8 mouse cellular contexts compared by ENCODE assay signal in the genomic region with DNA sequence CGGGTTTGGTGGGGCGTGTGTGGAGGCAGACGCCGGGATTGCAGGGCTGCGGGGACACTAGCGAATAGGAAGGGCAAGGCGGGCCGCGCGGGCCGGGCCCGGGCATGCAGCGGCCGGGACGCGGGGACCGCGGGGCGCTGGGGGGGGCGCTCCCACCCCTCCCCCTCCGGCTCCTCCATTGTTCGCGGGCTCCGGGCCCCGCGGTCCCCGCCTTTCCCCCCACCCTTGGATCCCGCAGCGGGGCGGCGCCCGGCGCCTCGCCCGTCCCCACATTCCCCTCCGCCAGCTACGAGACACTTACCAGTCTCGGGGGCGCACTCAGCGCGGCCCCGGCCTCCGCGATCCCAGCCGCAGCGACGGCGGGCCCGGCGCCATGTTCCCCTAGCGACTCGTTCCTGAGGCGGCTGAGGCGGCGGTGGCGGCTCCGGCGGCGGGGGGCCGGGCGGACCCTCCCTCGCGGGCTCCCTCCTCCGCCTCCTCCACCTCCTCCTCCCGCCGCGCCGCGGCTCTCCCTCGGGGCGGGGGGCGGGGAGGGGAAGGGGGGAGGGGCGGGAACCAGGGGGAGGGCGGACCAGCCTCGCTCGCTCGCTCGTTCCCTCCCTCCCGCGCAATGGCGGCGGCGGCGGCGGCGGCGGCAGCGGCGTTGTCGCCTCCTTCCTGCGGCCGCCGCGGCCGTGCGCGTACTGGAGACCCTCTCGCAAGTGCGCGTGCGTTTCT. TPM values are rescaled to one million over a fixed set of nuclear protein-coding genes. Genes with fewer than 3 reads are reported as not detected.
DNase-seq lines count a peak whose midpoint lies in the region; ATAC-seq and TF ChIP-seq lines count a peak whose summit lies in the region.

No protein-coding gene starts in this region.

- no peaks in the 10 kb centered on the region for H3K9me3 ChIP-seq in forebrain, embryonic 16.5 days (ENCODE audit: control insufficient read depth, low read length)
- H3K9me3 ChIP-seq in hindbrain, embryonic 13.5 days, result no peaks in the 10 kb centered on the region
- H3K9me3 ChIP-seq in limb, embryonic 15.5 days, result no peaks in the 10 kb centered on the region
- H3K9me3 ChIP-seq in midbrain, postnatal 0 days (ENCODE audit: low read length), result no peaks in the 10 kb centered on the region

- TF ChIP-seq CTCF in midbrain, postnatal 0 days (IDR thresholded peaks at IDR 0.05), result no peak

- H3K27me3 ChIP-seq in forebrain, embryonic 16.5 days (replicated peaks; ENCODE audit: control insufficient read depth, insufficient read depth, low read length), result peaks cover 6% of the 10 kb centered on the region; the same call in 1 of the 2 replicates
- peaks cover 5% of the 10 kb centered on the region for H3K27me3 ChIP-seq in hindbrain, embryonic 13.5 days
- H3K27me3 ChIP-seq in limb, embryonic 15.5 days, result no peaks in the 10 kb centered on the region; the same call in 1 of the 2 replicates
- no peaks in the 10 kb centered on the region for H3K27me3 ChIP-seq in midbrain, postnatal 0 days (ENCODE audit: insufficient read depth, low read length)

- H3K4me3 ChIP-seq in forebrain, embryonic 16.5 days (replicated peaks; ENCODE audit: low read length), result peak overlapping the region; percentile 90
- peak overlapping the region; percentile 82 for H3K4me3 ChIP-seq in hindbrain, embryonic 13.5 days
- H3K4me3 ChIP-seq in limb, embryonic 15.5 days, result peak overlapping the region; percentile 87
- H3K4me3 ChIP-seq in midbrain, postnatal 0 days (ENCODE audit: low read depth, low read length), result peak overlapping the region; percentile 96

- no peak; the same call in none of the 2 replicates for ATAC-seq in forebrain, embryonic 16.5 days
- ATAC-seq in hindbrain, embryonic 13.5 days (ENCODE audit: low FRiP score), result peak; percentile 9
- peak; percentile 40 for ATAC-seq in limb, embryonic 15.5 days (ENCODE audit: insufficient number of reproducible peaks, low FRiP score, low TSS enrichment, low read depth)
- no peak; the same call in none of the 2 replicates for ATAC-seq in midbrain, postnatal 0 days (ENCODE audit: low FRiP score)

- DNase-seq in right cerebral cortex, adult 18-20 months, result peak; percentile 34
- DNase-seq in right cerebral cortex, postnatal 25 days, result no peak
- DNase-seq in cerebellum, adult 18-20 months, result peak; percentile 58 to 76
- DNase-seq in midbrain, postnatal 0 days (ENCODE audit: low spot score), result no peak
- peak; percentile 82 for DNase-seq in thymus, postnatal 14 days

- H3K4me1 ChIP-seq in forebrain, embryonic 16.5 days (replicated peaks; ENCODE audit: control insufficient read depth, insufficient read depth, low read length), result peaks cover 50% of the 10 kb centered on the region
- peaks cover 61% of the 10 kb centered on the region for H3K4me1 ChIP-seq in hindbrain, embryonic 13.5 days (replicated peaks)
- peaks cover 51% of the 10 kb centered on the region for H3K4me1 ChIP-seq in limb, embryonic 15.5 days
- H3K4me1 ChIP-seq in midbrain, postnatal 0 days (ENCODE audit: insufficient read depth, low read length), result peaks cover 18% of the 10 kb centered on the region

- under 1% methylated on average over 42 of the region's 101 CpGs for WGBS in forebrain, embryonic 16.5 days
- 1% methylated on average over 33 of the region's 101 CpGs for WGBS in hindbrain, embryonic 13.5 days
- under 1% methylated on average over 56 of the region's 101 CpGs for WGBS in limb, embryonic 15.5 days
- 0% methylated on average over 23 of the region's 101 CpGs for WGBS in midbrain, postnatal 0 days

- H3K4me2 ChIP-seq in forebrain, embryonic 16.5 days (ENCODE audit: low read length), result peak overlapping the region; percentile 81
- H3K4me2 ChIP-seq in hindbrain, embryonic 13.5 days, result peak overlapping the region; percentile 95
- H3K4me2 ChIP-seq in limb, embryonic 15.5 days, result peak overlapping the region; percentile 72
- peak overlapping the region; percentile 60 for H3K4me2 ChIP-seq in midbrain, postnatal 0 days (ENCODE audit: low read depth, low read length, poor library complexity, severe bottlenecking)

- H3K27ac ChIP-seq in forebrain, embryonic 16.5 days (ENCODE audit: low read length), result peak overlapping the region; percentile 100
- peak overlapping the region; percentile 100 for H3K27ac ChIP-seq in hindbrain, embryonic 13.5 days
- peak overlapping the region; percentile 100 for H3K27ac ChIP-seq in limb, embryonic 15.5 days
- H3K27ac ChIP-seq in midbrain, postnatal 0 days (ENCODE audit: low read depth, low read length), result peak overlapping the region; percentile 99

- peak overlapping the region; percentile 98 for H3K9ac ChIP-seq in forebrain, embryonic 16.5 days (replicated peaks; ENCODE audit: low read depth, low read length)
- H3K9ac ChIP-seq in hindbrain, embryonic 13.5 days, result peak overlapping the region; percentile 97
- H3K9ac ChIP-seq in limb, embryonic 15.5 days, result peak overlapping the region; percentile 93
- peak overlapping the region; percentile 99 for H3K9ac ChIP-seq in midbrain, postnatal 0 days (replicated peaks; ENCODE audit: low read length, poor library complexity, severe bottlenecking)

- H3K36me3 ChIP-seq in forebrain, embryonic 16.5 days (ENCODE audit: control insufficient read depth, insufficient read depth), result no peaks in the 10 kb centered on the region
- H3K36me3 ChIP-seq in hindbrain, embryonic 13.5 days, result no peaks in the 10 kb centered on the region
- no peaks in the 10 kb centered on the region for H3K36me3 ChIP-seq in limb, embryonic 15.5 days
- H3K36me3 ChIP-seq in midbrain, postnatal 0 days (ENCODE audit: insufficient read depth, low read length), result no peaks in the 10 kb centered on the region

RNA-seq across cellular contexts. Expression of a gene that starts 0.5 kb away (rescaled TPM):
- polyA plus RNA-seq in forebrain, embryonic 16.5 days (2015; fragmentation: Nextera tagmentation; extraction: Ambion mirVana), result 41.2 and 41.5 TPM in 2 replicates
- 30.1 and 30.7 TPM in 2 replicates for polyA plus RNA-seq in hindbrain, embryonic 13.5 days (2015; fragmentation: Nextera tagmentation; extraction: Ambion mirVana)
- 14.3 and 15.7 TPM in 2 replicates for polyA plus RNA-seq in limb, embryonic 15.5 days (2015; fragmentation: Nextera tagmentation; extraction: Ambion mirVana)
- total RNA-seq in midbrain, postnatal 0 days (2014; rRNA removed), result 157 and 177 TPM in 2 replicates
- polyA plus RNA-seq in midbrain, postnatal 0 days (2015; fragmentation: Nextera tagmentation; extraction: Ambion mirVana), result 25.3 and 26.9 TPM in 2 replicates

Comparison
In these comparisons a context has a peak if more than half of its experiments do, and no peak if none do; other contexts are left out.
1. DNase-seq: peak in right cerebral cortex, adult 18-20 months (single experiment), cerebellum, adult 18-20 months (2 of 2) and thymus, postnatal 14 days (single experiment); none in right cerebral cortex, postnatal 25 days (single experiment) and midbrain, postnatal 0 days (single experiment).
2. ATAC-seq: peak in hindbrain, embryonic 13.5 days (single experiment) and limb, embryonic 15.5 days (single experiment); none in forebrain, embryonic 16.5 days (single experiment) and midbrain, postnatal 0 days (single experiment).
3. Peak in every context shown above with its lines, with median percentiles within 50 percentile points of each other: H3K27ac ChIP-seq, H3K4me2 ChIP-seq, H3K4me3 ChIP-seq and H3K9ac ChIP-seq.